Comparison of ENCODE assay signal across 12 mouse cellular contexts in the genomic region with DNA sequence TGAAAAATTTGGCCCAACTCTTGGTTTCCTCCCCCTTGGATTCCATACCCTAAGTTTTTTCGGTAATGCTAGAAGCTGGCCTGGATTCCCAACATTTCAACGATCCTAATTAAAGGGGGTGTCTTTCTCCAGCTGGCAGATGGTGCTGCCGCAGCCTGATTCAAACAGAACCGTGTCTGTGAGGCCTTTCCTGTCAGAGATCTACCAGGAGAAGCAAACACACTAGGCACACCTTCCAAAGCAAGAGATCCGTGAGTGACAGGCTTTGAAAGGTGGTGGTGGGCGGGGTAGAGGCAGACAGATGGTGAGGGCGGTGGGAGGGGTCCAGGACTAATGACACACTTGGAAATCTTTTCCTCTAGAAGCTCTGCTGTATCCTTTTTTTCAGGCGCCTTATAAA.
DNase-seq lines count a peak whose midpoint lies in the region.
"Had no signal": no experiment of that assay in that cellular context is flagged by ENCODE, and none has a peak within 500 bp of the region (broad histone marks: within the 10 kb centered on the region; RNA-seq: fewer than 3 reads in every experiment).

No protein-coding gene starts in this region.

- intact Hi-C loops in gastrocnemius, postnatal 14 days (cut with DNase I; ENCODE audit: low total_unique reads) = no loop called here

- peak; percentile 42 to 49 for DNase-seq in cerebellum, postnatal 14 days
- DNase-seq in cerebellum, postnatal 36 days = no peak
- DNase-seq in layer of hippocampus, adult 8-10 months (ENCODE audit: low spot score in 2 of 2) = peak; percentile 8 to 9
- no peak for DNase-seq in layer of hippocampus, adult 11-12 months (ENCODE audit: low spot score)
- peak; percentile 3 to 14 for DNase-seq in right cerebral cortex, adult 2 months (ENCODE audit: low spot score in 2 of 2)
- no peak for DNase-seq in right cerebral cortex, postnatal 25 days
- no peak for DNase-seq in gastrocnemius, postnatal 14 days
- no peak for DNase-seq in adrenal gland, adult 2 months
- DNase-seq: adrenal gland, postnatal 25 days; cerebellum, postnatal 25 days; kidney, postnatal 25 days; spleen, adult 18-20 months had no signal

Comparison
In these comparisons a context has a peak if more than half of its experiments do, and no peak if none do; other contexts are left out.
1. DNase-seq: peak in cerebellum, postnatal 14 days (2 of 2), layer of hippocampus, adult 8-10 months (2 of 2) and right cerebral cortex, adult 2 months (2 of 2); none in cerebellum, postnatal 36 days (0 of 2), layer of hippocampus, adult 11-12 months (single experiment), right cerebral cortex, postnatal 25 days (single experiment), gastrocnemius, postnatal 14 days (single experiment) and adrenal gland, adult 2 months (single experiment).